Mouse (Mus musculus) intestine, embryonic 16.5 days (tissue): ENCODE results near the gene Gm14403. TPM values are rescaled to one million over a fixed set of nuclear protein-coding genes. Genes with fewer than 3 reads are reported as not detected.
"Not testable (repeated sequence)": the region's sequence is repeated elsewhere in the genome, so short reads cannot be mapped to it uniquely, and the experiment has no call there.

Experiments
- ATAC-seq: fragments of 200-750 bp; cut with Nextera tagmentation; 2 replicates; pipeline ENCODE4 v1.8.0; 2017; ENCODE audit warnings: moderate TSS enrichment, moderate library complexity
- H3K27ac ChIP-seq: fragments of 300-500 bp; sonication (generic); 2 replicates; pipeline ENCODE4 v1.5.1; 2014; ENCODE audit warnings: mild to moderate bottlenecking, low read length
- H3K27me3 ChIP-seq: fragments of 300-500 bp; sonication (generic); replicated peaks from 2 replicates; pipeline ENCODE4 v1.6.1; 2014; ENCODE audit warnings: low read length, control low read depth, mixed read lengths; ENCODE audit not compliant: control insufficient read depth, insufficient read depth
- H3K36me3 ChIP-seq: fragments of 300-500 bp; sonication (generic); 2 replicates; pipeline ENCODE4 v1.6.1; 2014; ENCODE audit warnings: low read length, control low read depth; ENCODE audit not compliant: control insufficient read depth, insufficient read depth
- H3K4me1 ChIP-seq: fragments of 300-500 bp; sonication (generic); 2 replicates; pipeline ENCODE4 v1.6.1; 2014; ENCODE audit warnings: low read length, control low read depth, mixed read lengths; ENCODE audit not compliant: control insufficient read depth, insufficient read depth
- H3K4me2 ChIP-seq: fragments of 300-500 bp; sonication (generic); 2 replicates; pipeline ENCODE4 v1.6.1; 2014; ENCODE audit warnings: low read depth, low read length, control low read depth
- H3K4me3 ChIP-seq: fragments of 300-500 bp; sonication (generic); 2 replicates; pipeline ENCODE4 v1.5.1; 2014; ENCODE audit warnings: mild to moderate bottlenecking, low read length
- H3K9ac ChIP-seq: fragments of 300-500 bp; sonication (generic); 2 replicates; pipeline ENCODE4 v1.6.1; 2014; ENCODE audit warnings: low read depth, low read length
- H3K9me3 ChIP-seq: fragments of 300-500 bp; sonication (generic); 2 replicates; pipeline ENCODE4 v1.6.1; 2016; ENCODE audit warnings: low read length, control low read depth; ENCODE audit not compliant: control insufficient read depth
- WGBS: fragments of 180-500 bp; shearing (Covaris S2); extraction: QIAGEN DNeasy Blood & Tissue Kit; methylation state at CpG from one replicate; pipeline ENCODE4 v1.1.7; 2014; 5-methylcytosine and 5-hydroxymethylcytosine counted together
- polyA plus RNA-seq: library from polyadenylated mRNA; unstranded; fragments of >200 nt; fragmentation: Nextera tagmentation; extraction: Ambion mirVana; gene quantifications from 2 replicates; pipeline ENCODE4 v1.2.1, GENCODE M21; 2015

Gene Gm14403
- polyA plus RNA-seq, 1 experiment from 2014 or later: 5.2 TPM

DNA sequence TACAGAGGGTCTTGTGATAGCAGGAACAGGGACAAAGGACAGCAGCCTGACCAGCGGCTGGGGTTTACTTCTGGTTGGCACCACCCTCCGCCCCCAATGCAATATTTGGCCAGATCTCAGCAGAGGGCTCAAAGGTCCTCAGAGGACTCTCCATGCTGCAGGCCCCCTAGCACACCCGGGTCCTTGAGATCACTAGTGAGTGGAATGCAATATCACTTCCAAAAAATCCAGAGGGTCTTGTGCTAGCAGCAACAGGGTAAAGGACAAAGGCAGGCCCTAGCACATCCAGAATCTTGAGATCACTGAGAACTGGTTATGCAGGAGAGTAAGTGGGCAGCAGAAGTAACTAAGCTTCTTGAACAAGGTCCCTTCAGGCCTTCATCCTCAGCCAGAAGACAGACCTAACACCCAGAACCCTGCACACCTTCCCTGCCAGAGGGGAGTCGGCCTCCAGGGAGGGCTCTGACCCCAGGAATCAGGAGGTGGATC, 16.0 kb downstream of the Gm14403 start:
- WGBS: 96% methylated on average over 4 of the region's 4 CpGs
- H3K4me2 ChIP-seq, H3K36me3 ChIP-seq, H3K4me3 ChIP-seq, H3K27ac ChIP-seq, H3K9ac ChIP-seq, H3K27me3 ChIP-seq, ATAC-seq, H3K4me1 ChIP-seq, H3K9me3 ChIP-seq: not testable (repeated sequence)

DNA sequence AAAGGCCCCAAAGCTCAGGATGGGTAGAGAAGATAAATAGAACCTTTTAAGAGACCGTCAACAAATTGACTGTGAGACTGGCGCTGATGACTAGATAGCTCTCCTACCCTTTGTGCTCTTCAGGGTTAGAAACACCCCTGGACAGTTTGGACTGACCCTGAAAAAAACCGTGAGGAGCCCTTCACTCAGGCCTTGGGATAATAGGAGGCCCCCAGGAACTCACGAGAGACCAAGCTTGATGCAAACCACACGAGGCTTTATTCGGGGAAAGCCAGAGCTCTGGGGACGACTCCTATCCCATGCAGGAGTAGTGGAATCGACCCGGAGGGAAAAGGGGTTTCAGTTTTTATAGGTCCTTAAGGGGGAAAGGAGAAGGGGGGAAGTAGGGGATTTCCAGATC, 19.7 kb downstream of the Gm14403 start:
- ATAC-seq, H3K9ac ChIP-seq, H3K27me3 ChIP-seq, H3K4me3 ChIP-seq, H3K9me3 ChIP-seq, H3K4me1 ChIP-seq, H3K27ac ChIP-seq, H3K36me3 ChIP-seq, H3K4me2 ChIP-seq: not testable (repeated sequence)
- 88% methylated on average over 9 of the region's 9 CpGs for WGBS

GRCm38 (mm10) chr2:177518354-177518753, 20.3 kb downstream of the Gm14403 start:
- ATAC-seq, H3K27ac ChIP-seq, H3K9me3 ChIP-seq, H3K9ac ChIP-seq, H3K4me3 ChIP-seq, H3K27me3 ChIP-seq, H3K4me2 ChIP-seq, H3K4me1 ChIP-seq, H3K36me3 ChIP-seq: not testable (repeated sequence)
- 85% methylated on average over 7 of the region's 7 CpGs for WGBS

GRCm38 (mm10) chr2:177518960-177519359, 20.9 kb downstream of the Gm14403 start:
- ATAC-seq, H3K27ac ChIP-seq: not testable (repeated sequence)

GRCm38 (mm10) chr2:177520035-177520434, 22.0 kb downstream of the Gm14403 start:
- no peaks in the 10 kb centered on the region for H3K36me3 ChIP-seq
- no peaks in the 10 kb centered on the region for H3K4me1 ChIP-seq
- no peaks in the 10 kb centered on the region for H3K9me3 ChIP-seq
- H3K4me3 ChIP-seq: no peak overlapping the region
- ATAC-seq: no peak
- H3K27ac ChIP-seq: no peak overlapping the region
- no peaks in the 10 kb centered on the region for H3K27me3 ChIP-seq
- no peak overlapping the region for H3K9ac ChIP-seq
- H3K4me2 ChIP-seq: no peak overlapping the region
- 78% methylated on average over 8 of the region's 8 CpGs for WGBS

More at GRCm38 (mm10) chr2:177518960-177519359, 20.9 kb downstream of the Gm14403 start:
- not testable (repeated sequence) for H3K9ac ChIP-seq, H3K4me1 ChIP-seq, H3K4me3 ChIP-seq, H3K36me3 ChIP-seq, H3K27me3 ChIP-seq, H3K4me2 ChIP-seq, H3K9me3 ChIP-seq
- WGBS: 88% methylated on average over 1 of the region's 1 CpGs

DNA sequence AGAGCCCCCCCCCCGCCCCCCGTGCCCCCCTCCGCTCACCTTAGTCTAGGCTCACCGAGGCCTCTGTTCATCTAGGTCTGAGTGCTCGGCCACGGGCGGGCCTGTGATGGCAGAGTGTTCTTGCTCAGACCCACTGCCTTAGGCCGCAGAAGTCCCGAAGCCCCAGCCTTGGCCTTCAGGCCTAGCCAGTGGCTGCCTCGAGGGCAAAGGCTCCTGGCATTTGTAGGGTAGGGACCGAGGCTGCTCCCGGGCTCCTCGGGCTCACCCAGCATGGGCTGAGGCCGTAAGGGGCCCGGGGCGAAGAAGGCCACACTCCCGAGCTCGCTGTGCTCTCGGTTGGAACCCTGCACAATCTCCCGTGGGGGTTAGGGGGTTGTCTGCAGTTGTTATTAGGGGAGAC, 25.0 kb downstream of the Gm14403 start:
- Histone ChIP-seq H3K36me3 (no peaks in the 10 kb centered on the region), H3K4me3 (no peak overlapping the region), H3K4me1 (no peaks in the 10 kb centered on the region), H3K9me3 (no peaks in the 10 kb centered on the region), H3K9ac (no peak overlapping the region), H3K4me2 (no peak overlapping the region), H3K27ac (no peak overlapping the region), H3K27me3 (no peaks in the 10 kb centered on the region)
- 94% methylated on average over 20 of the region's 20 CpGs for WGBS
- no peak for ATAC-seq

DNA sequence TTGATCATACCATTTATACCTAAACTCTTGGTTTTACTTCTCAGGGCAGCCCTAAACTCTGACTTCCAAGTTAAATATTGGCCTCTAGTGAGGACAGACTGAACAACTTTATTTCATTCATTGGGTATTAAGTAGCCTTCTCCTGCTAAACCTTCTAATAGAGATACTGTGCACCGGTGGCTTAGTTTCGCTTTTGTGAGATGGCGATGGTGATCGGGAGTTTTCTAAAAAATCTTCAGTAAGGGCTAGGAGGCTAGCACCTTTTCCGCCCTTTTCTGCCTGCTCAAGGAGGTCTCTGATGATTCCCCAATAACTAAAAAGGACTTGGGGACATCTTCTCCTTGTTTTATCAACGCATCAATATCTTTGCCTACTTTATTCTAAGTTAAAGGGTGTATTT, 25.7 kb downstream of the Gm14403 start:
- H3K4me3 ChIP-seq, H3K36me3 ChIP-seq, H3K9ac ChIP-seq, ATAC-seq, H3K9me3 ChIP-seq, H3K4me2 ChIP-seq, H3K27ac ChIP-seq, H3K27me3 ChIP-seq, H3K4me1 ChIP-seq: not testable (repeated sequence)
- WGBS: 87% methylated on average over 6 of the region's 6 CpGs

DNA sequence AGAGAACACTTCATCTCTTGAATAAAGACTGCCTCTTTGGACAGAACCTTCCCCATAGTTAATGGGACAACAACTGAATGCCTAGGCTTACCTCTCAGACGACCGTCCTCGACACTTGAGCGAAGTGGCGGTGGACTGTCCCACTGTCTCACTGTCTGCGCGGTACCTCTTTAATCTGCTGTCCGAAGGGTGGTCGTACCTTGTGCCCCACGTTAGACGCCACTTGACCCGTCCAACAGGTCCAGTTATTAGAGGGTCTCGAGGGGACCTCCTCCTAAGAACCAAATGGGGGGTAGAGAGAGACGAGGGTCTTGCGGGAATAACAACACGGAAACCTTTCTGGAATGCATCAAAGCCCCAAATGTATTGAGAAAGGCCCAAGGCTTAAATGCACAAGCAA, 26.2 kb downstream of the Gm14403 start:
- WGBS: 93% methylated on average over 16 of the region's 16 CpGs
- H3K36me3 ChIP-seq, H3K9ac ChIP-seq: not testable (repeated sequence)

DNA sequence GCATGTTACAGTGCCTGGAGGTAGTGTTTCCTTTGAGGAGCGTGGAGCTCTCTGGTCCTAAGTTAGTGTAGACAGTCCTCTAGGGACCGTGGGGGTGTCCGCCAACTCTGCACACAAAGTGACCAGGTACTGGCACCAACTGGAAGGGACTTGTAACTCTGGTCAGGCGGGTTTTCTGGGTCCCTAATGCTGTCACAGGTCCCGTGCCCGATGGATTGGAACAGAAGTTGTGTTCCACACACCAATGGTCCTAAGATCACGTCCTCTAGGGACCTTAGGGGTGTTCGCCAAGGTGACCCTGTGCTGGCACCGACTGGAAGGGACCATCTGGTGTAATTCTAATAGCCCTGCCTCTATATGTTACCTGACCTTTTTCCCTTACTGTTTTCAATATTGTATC, 37.9 kb downstream of the Gm14403 start:
- H3K27ac ChIP-seq: no peak overlapping the region
- whole genome bisulfite sequencing: 79% methylated on average over 9 of the region's 9 CpGs

More for the DNA sequence above, 26.2 kb downstream of the Gm14403 start:
- not testable (repeated sequence) for H3K4me1 ChIP-seq, H3K9me3 ChIP-seq, H3K27me3 ChIP-seq, H3K27ac ChIP-seq, ATAC-seq, H3K4me3 ChIP-seq, H3K4me2 ChIP-seq

DNA sequence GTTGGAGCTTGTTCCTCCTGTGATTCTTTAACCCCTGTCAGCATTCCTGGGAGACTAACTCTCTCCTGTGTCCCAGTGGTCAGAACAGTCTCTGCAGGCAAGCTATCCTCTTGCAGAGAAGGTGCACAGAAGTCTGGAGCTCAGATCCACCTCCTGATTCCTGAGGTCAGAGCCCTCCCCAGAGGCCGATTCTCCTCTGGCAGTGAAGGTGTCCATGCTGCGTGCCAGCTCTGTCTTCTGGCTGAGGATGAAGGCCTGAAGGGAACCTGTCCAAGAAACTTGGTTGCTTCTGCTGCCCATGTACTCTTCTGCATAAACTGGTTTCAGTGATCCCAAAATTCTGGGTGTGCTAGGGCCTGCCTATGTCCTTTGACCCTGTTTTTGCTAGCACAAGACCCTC, 39.1 kb downstream of the Gm14403 start:
- not testable (repeated sequence) for ATAC-seq, H3K36me3 ChIP-seq, H3K9me3 ChIP-seq, H3K27ac ChIP-seq, H3K4me2 ChIP-seq, H3K4me1 ChIP-seq, H3K4me3 ChIP-seq, H3K9ac ChIP-seq, H3K27me3 ChIP-seq
- 79% methylated on average over 2 of the region's 2 CpGs for WGBS

More for the DNA sequence above, 37.9 kb downstream of the Gm14403 start:
- Histone ChIP-seq H3K4me2 (no peak overlapping the region), H3K36me3 (no peaks in the 10 kb centered on the region), H3K9ac (no peak overlapping the region), H3K27me3 (no peaks in the 10 kb centered on the region), H3K4me3 (no peak overlapping the region), H3K9me3 (no peaks in the 10 kb centered on the region), H3K4me1 (no peaks in the 10 kb centered on the region)
- no peak for ATAC-seq
